In genomic region chr1:134162510-134163225, GRCm38 (mm10) we compare ENCODE assay signal across 30 mouse cellular contexts. TPM values are rescaled to one million over a fixed set of nuclear protein-coding genes. Genes with fewer than 3 reads are reported as not detected.
DNase-seq lines count a peak whose midpoint lies in the region; ATAC-seq and TF ChIP-seq lines count a peak whose summit lies in the region.
"Had no signal": no experiment of that assay in that cellular context is flagged by ENCODE, and none has a peak within 500 bp of the region (broad histone marks: within the 10 kb centered on the region; RNA-seq: fewer than 3 reads in every experiment).

No protein-coding gene starts in this region.

- no peaks in the 10 kb centered on the region for H3K36me3 ChIP-seq in midbrain, embryonic 11.5 days (ENCODE audit: control insufficient read depth, insufficient read depth, low read length)
- no peaks in the 10 kb centered on the region for H3K36me3 ChIP-seq in midbrain, embryonic 13.5 days
- H3K36me3 ChIP-seq in stomach, postnatal 0 days (ENCODE audit: control insufficient read depth, insufficient read depth, low read length): no peaks in the 10 kb centered on the region
- H3K36me3 ChIP-seq: embryonic facial prominence, embryonic 13.5 days; forebrain, embryonic 10.5 days; forebrain, embryonic 15.5 days; hindbrain, embryonic 10.5 days; hindbrain, embryonic 15.5 days; kidney, embryonic 15.5 days; limb, embryonic 13.5 days; liver, embryonic 13.5 days; stomach, embryonic 15.5 days had no signal

- WGBS in midbrain, embryonic 11.5 days: 80% methylated on average over 6 of the region's 6 CpGs
- 87% methylated on average over 6 of the region's 6 CpGs for WGBS in midbrain, embryonic 13.5 days
- WGBS in stomach, postnatal 0 days: 69% methylated on average over 6 of the region's 6 CpGs

- TF ChIP-seq CTCF in Patski (IDR thresholded peaks at IDR 0.05): peak; percentile 43
- peak; percentile 30; the same call in 1 of the 2 replicates for TF ChIP-seq CTCF in stomach, postnatal 0 days (IDR thresholded peaks at IDR 0.05; ENCODE audit: low read depth)

- no peak overlapping the region for H3K4me2 ChIP-seq in midbrain, embryonic 11.5 days
- H3K4me2 ChIP-seq in midbrain, embryonic 13.5 days (replicated peaks): no peak overlapping the region
- H3K4me2 ChIP-seq in stomach, postnatal 0 days (replicated peaks; ENCODE audit: low read depth): no peak overlapping the region
- H3K4me2 ChIP-seq: embryonic facial prominence, embryonic 13.5 days; forebrain, embryonic 15.5 days; hindbrain, embryonic 15.5 days; kidney, embryonic 15.5 days; limb, embryonic 13.5 days; liver, embryonic 13.5 days; lung, embryonic 14.5 days; stomach, embryonic 15.5 days had no signal

- in situ Hi-C loops in Patski (cut with MboI; ENCODE audit: low pct_unique_long_range_greater_than_20kb): no loop called here

- no peaks in the 10 kb centered on the region for H3K4me1 ChIP-seq in midbrain, embryonic 11.5 days (ENCODE audit: control insufficient read depth, insufficient read depth, low read length)
- 0 out of 2 replicates have a peak, but pooled peaks cover 8% of the 10 kb centered on the region for H3K4me1 ChIP-seq in midbrain, embryonic 13.5 days (replicated peaks)
- H3K4me1 ChIP-seq in stomach, postnatal 0 days (replicated peaks; ENCODE audit: control insufficient read depth, insufficient read depth): no peaks in the 10 kb centered on the region
- H3K4me1 ChIP-seq: embryonic facial prominence, embryonic 13.5 days; forebrain, embryonic 15.5 days; hindbrain, embryonic 15.5 days; kidney, embryonic 15.5 days; limb, embryonic 13.5 days; stomach, embryonic 15.5 days had no signal

- H3K9ac ChIP-seq in midbrain, embryonic 11.5 days (ENCODE audit: low read length): no peak overlapping the region
- no peak overlapping the region for H3K9ac ChIP-seq in midbrain, embryonic 13.5 days (replicated peaks)
- H3K9ac ChIP-seq in stomach, postnatal 0 days (ENCODE audit: low read length): no peak overlapping the region
- H3K9ac ChIP-seq: embryonic facial prominence, embryonic 13.5 days; forebrain, embryonic 15.5 days; hindbrain, embryonic 15.5 days; kidney, embryonic 15.5 days; limb, embryonic 13.5 days; liver, embryonic 13.5 days; lung, embryonic 14.5 days; stomach, embryonic 15.5 days had no signal

- no peaks in the 10 kb centered on the region for H3K9me3 ChIP-seq in midbrain, embryonic 11.5 days (ENCODE audit: control insufficient read depth, low read length)
- H3K9me3 ChIP-seq in midbrain, embryonic 13.5 days: peaks cover 3% of the 10 kb centered on the region; the same call in 1 of the 2 replicates
- H3K9me3 ChIP-seq in stomach, postnatal 0 days (ENCODE audit: control insufficient read depth, low read length): no peaks in the 10 kb centered on the region
- H3K9me3 ChIP-seq: embryonic facial prominence, embryonic 13.5 days; forebrain, embryonic 10.5 days; forebrain, embryonic 15.5 days; hindbrain, embryonic 10.5 days; hindbrain, embryonic 15.5 days; kidney, embryonic 15.5 days; limb, embryonic 13.5 days; liver, embryonic 13.5 days; stomach, embryonic 15.5 days had no signal

- ATAC-seq in midbrain, embryonic 11.5 days (ENCODE audit: low FRiP score): no peak
- ATAC-seq in midbrain, embryonic 13.5 days: no peak
- ATAC-seq in Patski: no peak
- ATAC-seq in stomach, postnatal 0 days (ENCODE audit: low FRiP score, low TSS enrichment): peak; percentile 59
- ATAC-seq: activated CD4-positive, CD25-positive, alpha-beta regulatory T cell, adult 4 months; forebrain, embryonic 15.5 days; inflammation-experienced regulatory T-cells, adult 6 months had no signal

- H3K27me3 ChIP-seq in midbrain, embryonic 11.5 days (ENCODE audit: control insufficient read depth, insufficient read depth, low read length): no peaks in the 10 kb centered on the region; the same call in 1 of the 2 replicates
- no peaks in the 10 kb centered on the region for H3K27me3 ChIP-seq in midbrain, embryonic 13.5 days
- no peaks in the 10 kb centered on the region for H3K27me3 ChIP-seq in Patski
- no peaks in the 10 kb centered on the region for H3K27me3 ChIP-seq in stomach, postnatal 0 days (ENCODE audit: control insufficient read depth, insufficient read depth, low read length)
- H3K27me3 ChIP-seq: embryonic facial prominence, embryonic 13.5 days; forebrain, embryonic 15.5 days; hindbrain, embryonic 15.5 days; kidney, embryonic 15.5 days; limb, embryonic 13.5 days; stomach, embryonic 15.5 days had no signal

- DNase-seq in kidney, adult 9 months: peak; percentile 3
- DNase-seq in kidney, adult 8-10 months: no peak
- peak; percentile 54 for DNase-seq in midbrain, embryonic 11.5 days (ENCODE audit: low spot score, missing footprints)
- DNase-seq in Patski (ENCODE audit: low read depth, low spot score): peak; percentile 25
- no peak for DNase-seq in stomach, postnatal 0 days (ENCODE audit: low spot score)
- DNase-seq in right cerebral cortex, postnatal 36 days (ENCODE audit: low spot score in 2 of 2): no peak
- no peak for DNase-seq in frontal cortex, postnatal 10 days (ENCODE audit: low spot score in 2 of 2)
- DNase-seq: adrenal gland, adult 2 months; adrenal gland, postnatal 36 days; B cell, adult 2 months; cerebellum, adult 18-20 months; cerebellum, postnatal 10 days; gastrocnemius, postnatal 10 days; heart, postnatal 14 days; liver, embryonic 13.5 days; lung, embryonic 14.5 days; midbrain, embryonic 14.5 days; thymus, postnatal 25 days had no signal

- CTCF ChIA-PET in Patski (lab: Charles Lee): interaction anchor here (0.6 kb wide), 1 partner anchor 75 kb away, joined by 3 read pairs; no protein-coding TSS in a partner anchor

- TF ChIP-seq EP300 in stomach, postnatal 0 days (optimal IDR thresholded peaks at IDR 0.05): no peak

- H3K4me3 ChIP-seq in midbrain, embryonic 11.5 days (ENCODE audit: low read depth, low read length): no peak overlapping the region
- no peak overlapping the region for H3K4me3 ChIP-seq in midbrain, embryonic 13.5 days (replicated peaks)
- H3K4me3 ChIP-seq in stomach, postnatal 0 days (ENCODE audit: low read depth, low read length): no peak overlapping the region
- H3K4me3 ChIP-seq: embryonic facial prominence, embryonic 13.5 days; forebrain, embryonic 10.5 days; forebrain, embryonic 15.5 days; hindbrain, embryonic 10.5 days; hindbrain, embryonic 15.5 days; kidney, embryonic 15.5 days; limb, embryonic 13.5 days; liver, embryonic 13.5 days; megakaryocyte, embryonic 14.5 days; stomach, embryonic 15.5 days had no signal

- no peak overlapping the region for H3K27ac ChIP-seq in midbrain, embryonic 11.5 days (ENCODE audit: low read depth, low read length)
- no peak overlapping the region for H3K27ac ChIP-seq in midbrain, embryonic 13.5 days
- no peak overlapping the region for H3K27ac ChIP-seq in stomach, postnatal 0 days (replicated peaks)
- H3K27ac ChIP-seq: embryonic facial prominence, embryonic 13.5 days; forebrain, embryonic 10.5 days; forebrain, embryonic 15.5 days; hindbrain, embryonic 10.5 days; hindbrain, embryonic 15.5 days; kidney, embryonic 15.5 days; limb, embryonic 13.5 days; liver, embryonic 13.5 days; stomach, embryonic 15.5 days had no signal

- POLR2A ChIA-PET in Patski (lab: Charles Lee): interaction anchor here (0.7 kb wide), 1 partner anchor 33 kb away, joined by 6 read pairs; no protein-coding TSS in a partner anchor

RNA-seq across cellular contexts. Expression of gene Chil1, which starts 19.3 kb away (rescaled TPM):
- 1.8 and 2.2 TPM in 2 replicates for polyA plus RNA-seq in midbrain, embryonic 11.5 days (2014; fragmentation: Nextera tagmentation; extraction: Ambion mirVana)
- 2.6 and 3.2 TPM in 2 replicates for polyA plus RNA-seq in midbrain, embryonic 13.5 days (2015; fragmentation: Nextera tagmentation; extraction: Ambion mirVana)
- 1.6 TPM for polyA plus RNA-seq in Patski (2021)
- 2.8 and 3.1 TPM in 2 replicates for polyA plus RNA-seq in stomach, postnatal 0 days (2015; fragmentation: Nextera tagmentation; extraction: Ambion mirVana)
- polyA plus RNA-seq: activated CD4-positive, CD25-positive, alpha-beta regulatory T cell, adult 4 months; forebrain, embryonic 10.5 days; lung, embryonic 14.5 days had no signal

RNA-seq across cellular contexts. Expression of gene Mybph, which starts 30.6 kb away (rescaled TPM):
- polyA plus RNA-seq in midbrain, embryonic 11.5 days (2014; fragmentation: Nextera tagmentation; extraction: Ambion mirVana): 0.12 and 0.22 TPM in 2 replicates
- polyA plus RNA-seq in midbrain, embryonic 13.5 days (2015; fragmentation: Nextera tagmentation; extraction: Ambion mirVana): 0.09 and 0.19 TPM in 2 replicates
- polyA plus RNA-seq in Patski (2021): not detected
- polyA plus RNA-seq in stomach, postnatal 0 days (2015; fragmentation: Nextera tagmentation; extraction: Ambion mirVana): 1.6 and 2.2 TPM in 2 replicates
- polyA plus RNA-seq: activated CD4-positive, CD25-positive, alpha-beta regulatory T cell, adult 4 months; forebrain, embryonic 15.5 days; inflammation-experienced regulatory T-cells, adult 6 months; lung, embryonic 14.5 days had no signal

RNA-seq across cellular contexts. Expression of gene Chit1, which starts 51.6 kb away (rescaled TPM):
- not detected in 2 replicates for polyA plus RNA-seq in midbrain, embryonic 11.5 days (2014; fragmentation: Nextera tagmentation; extraction: Ambion mirVana)
- 0.09 and 0.27 TPM in 2 replicates for polyA plus RNA-seq in midbrain, embryonic 13.5 days (2015; fragmentation: Nextera tagmentation; extraction: Ambion mirVana)
- not detected for polyA plus RNA-seq in Patski (2021)
- polyA plus RNA-seq in stomach, postnatal 0 days (2015; fragmentation: Nextera tagmentation; extraction: Ambion mirVana): 38.5 and 45.1 TPM in 2 replicates
- polyA plus RNA-seq: activated CD4-positive, CD25-positive, alpha-beta regulatory T cell, adult 4 months; embryonic facial prominence, embryonic 13.5 days; forebrain, embryonic 10.5 days; hindbrain, embryonic 10.5 days; inflammation-experienced regulatory T-cells, adult 6 months; lung, embryonic 14.5 days; midbrain, embryonic 14.5 days had no signal

Comparison
In these comparisons a context has a peak if more than half of its experiments do, and no peak if none do; other contexts are left out.
1. DNase-seq: peak in kidney, adult 9 months (single experiment), midbrain, embryonic 11.5 days (single experiment) and Patski (single experiment); none in kidney, adult 8-10 months (0 of 2), stomach, postnatal 0 days (single experiment), right cerebral cortex, postnatal 36 days (0 of 2) and frontal cortex, postnatal 10 days (0 of 2).
2. RNA of gene Chit1, which starts 51.6 kb away (polyA plus RNA-seq): 38.5 to 45.1 TPM in stomach, postnatal 0 days; 0.09 to 0.27 TPM in midbrain, embryonic 13.5 days, not detected in Patski (single experiment) and not detected in midbrain, embryonic 11.5 days; every median in the first group is over 10 times any median in the second.